Mouse (Mus musculus) neural tube, embryonic 10.5 days (tissue): ENCODE measurements around the gene Aldh1a7.
"Not testable (repeated sequence)": the region's sequence is repeated elsewhere in the genome, so short reads cannot be mapped to it uniquely, and the experiment has no call there.

Source experiments
- DNase-seq: peaks from one replicate; pipeline ENCODE4 v3.0.0-alpha.2; 2017; ENCODE audit warnings: low spot score; ENCODE audit errors: extremely low spot score

Aldh1a7 gene

DNA sequence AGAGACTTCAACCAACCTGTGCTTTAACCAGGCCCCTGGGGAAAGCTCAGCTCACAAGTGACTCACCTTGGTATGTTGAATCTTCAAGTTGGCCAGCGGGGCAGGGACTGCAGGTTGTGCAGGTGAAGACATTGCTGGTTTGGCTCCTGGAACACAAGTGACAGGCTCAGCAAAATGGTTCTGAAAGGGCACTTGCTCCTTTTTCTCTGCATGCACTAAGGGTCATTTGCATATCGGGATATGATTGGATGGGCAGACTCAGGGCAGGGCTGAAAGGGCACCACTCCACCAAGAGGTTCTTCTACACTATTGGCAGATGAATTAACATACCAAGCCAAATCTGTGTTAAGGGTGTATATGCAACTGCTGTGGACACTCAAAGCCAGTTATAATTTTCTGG, at the start of gene Aldh1a7:
Aldh1a7 (minus strand) TSS at position 182 of the 400 bp plus-strand sequence.
- peak; percentile 16 for DNase-seq

- no peak for DNase-seq
These were observed 48.3 kb upstream of the Aldh1a7 start for GRCm38 (mm10) chr19:20775681-20776080.

DNA sequence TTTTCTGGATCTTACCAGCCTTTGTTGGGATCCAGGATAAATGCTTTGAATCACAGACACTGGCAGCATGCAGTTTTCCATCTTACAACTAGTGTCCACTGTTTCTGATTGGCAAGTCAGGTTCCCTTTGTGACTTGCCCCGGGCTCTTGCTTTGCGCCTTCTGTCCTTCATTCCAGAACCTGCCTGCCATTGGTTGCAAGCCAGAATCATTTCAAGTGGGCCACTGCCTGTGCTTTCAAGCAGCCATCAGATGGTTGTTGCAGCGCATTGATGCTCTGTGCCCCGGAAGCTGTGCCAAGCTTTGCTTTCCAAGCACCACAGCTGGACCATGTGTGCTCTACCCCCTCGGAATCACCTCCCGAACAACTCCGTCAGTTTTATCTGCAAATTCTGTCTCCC, 46.6 kb upstream of the Aldh1a7 start:
- DNase-seq: no peak

DNA sequence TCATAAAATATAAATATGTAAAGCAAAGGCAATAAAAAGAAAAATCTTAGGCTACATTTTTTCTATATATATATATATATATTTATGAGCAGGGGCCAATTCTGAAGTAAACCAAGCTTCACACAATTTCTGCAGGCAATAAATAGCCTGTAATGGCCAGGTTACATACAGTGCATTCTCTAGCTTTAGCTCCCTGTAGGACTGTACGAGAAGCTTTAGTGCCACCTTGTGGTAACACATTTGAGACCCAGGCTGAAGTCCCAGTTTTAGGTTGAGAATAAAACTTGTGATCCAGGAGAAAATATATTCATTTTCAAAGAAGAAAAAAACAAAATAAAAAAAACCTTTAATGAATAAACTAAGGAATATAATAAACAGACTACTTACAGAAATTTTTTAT, 36.9 kb upstream of the Aldh1a7 start:
- no peak for DNase-seq

GRCm38 (mm10) chr19:20761675-20762426, 34.5 kb upstream of the Aldh1a7 start:
- DNase-seq: no peak

DNA sequence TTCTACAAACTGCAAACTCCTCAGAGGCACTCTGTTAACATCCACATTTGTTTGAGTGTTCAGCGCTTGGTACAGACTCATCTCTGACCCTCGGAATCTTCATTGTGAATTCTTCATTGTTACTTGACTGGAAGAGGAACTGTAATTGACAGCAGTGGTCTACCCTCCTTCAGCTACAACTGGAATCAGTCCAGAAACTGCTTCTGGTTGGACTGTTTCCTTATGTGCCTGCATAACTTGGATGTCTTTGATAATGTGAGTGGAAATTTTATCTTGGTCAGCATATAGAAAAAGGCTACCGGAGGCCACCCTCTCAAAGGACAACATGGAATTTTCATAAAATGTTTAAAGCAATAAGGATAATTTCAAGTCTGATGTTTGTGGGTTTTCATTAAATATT, 33.8 kb upstream of the Aldh1a7 start:
- DNase-seq: no peak

DNA sequence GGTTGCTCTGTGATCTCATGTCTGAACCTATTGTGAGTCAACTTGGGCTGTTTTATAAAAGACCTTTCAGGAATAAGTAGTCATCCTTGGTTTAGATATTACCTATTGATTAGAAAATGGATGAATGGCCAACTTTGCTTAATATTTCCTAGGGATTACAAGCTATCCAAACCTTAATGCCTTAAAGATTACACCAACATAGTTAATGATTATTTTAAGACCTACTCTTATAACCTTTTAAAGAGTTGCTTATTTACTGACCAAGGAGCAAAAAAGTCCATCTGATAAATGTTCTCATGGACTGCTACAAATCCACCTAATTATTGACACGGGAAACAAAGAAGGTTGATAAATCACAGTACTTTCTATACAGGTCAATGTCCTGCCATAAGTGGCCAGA, 17.3 kb upstream of the Aldh1a7 start:
- no peak for DNase-seq

GRCm38 (mm10) chr19:20728278-20728677, 916 bp upstream of the Aldh1a7 start:
- no peak for DNase-seq

DNA sequence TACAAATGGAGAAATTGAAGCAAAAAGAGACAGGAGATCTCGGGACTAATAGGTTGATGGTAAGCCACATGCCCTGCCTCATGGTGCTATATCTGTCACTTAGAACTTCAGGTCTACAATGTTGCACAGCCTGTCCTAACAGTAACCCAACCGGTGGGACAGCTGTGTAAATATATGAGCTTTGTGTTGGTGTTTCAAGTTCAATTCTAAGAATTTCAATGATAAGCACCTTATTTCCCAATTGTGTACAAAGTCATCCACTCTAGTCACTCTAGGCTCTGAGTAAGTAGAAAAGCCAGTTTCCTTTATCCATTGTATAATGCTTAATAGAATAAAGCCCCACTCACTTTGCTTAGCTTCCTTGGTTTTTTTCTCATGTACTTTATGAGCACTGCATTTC, 4.4 kb downstream of the Aldh1a7 start:
- no peak for DNase-seq

DNA sequence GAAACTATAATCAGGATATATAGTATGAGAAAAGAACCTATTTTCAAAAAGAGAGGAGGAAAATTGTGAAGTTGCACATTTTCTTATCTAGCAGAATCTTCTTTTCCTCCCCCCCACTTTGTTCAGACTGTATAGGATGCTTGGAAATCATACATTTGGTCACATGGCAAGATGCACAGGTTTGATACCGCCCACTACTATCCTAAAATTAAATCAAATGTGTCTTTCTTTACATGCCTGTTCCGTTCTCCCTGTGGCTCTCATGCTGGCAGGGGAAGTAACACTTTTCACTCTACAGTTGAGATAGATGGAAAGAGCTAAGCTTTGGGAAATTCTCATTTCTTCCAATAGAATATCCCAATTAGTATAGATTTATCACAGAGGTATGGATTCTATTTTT, 7.1 kb downstream of the Aldh1a7 start:
- no peak for DNase-seq

GRCm38 (mm10) chr19:20715617-20716016, 11.7 kb downstream of the Aldh1a7 start:
- DNase-seq: no peak

GRCm38 (mm10) chr19:20715093-20715492, 12.3 kb downstream of the Aldh1a7 start:
- no peak for DNase-seq

DNA sequence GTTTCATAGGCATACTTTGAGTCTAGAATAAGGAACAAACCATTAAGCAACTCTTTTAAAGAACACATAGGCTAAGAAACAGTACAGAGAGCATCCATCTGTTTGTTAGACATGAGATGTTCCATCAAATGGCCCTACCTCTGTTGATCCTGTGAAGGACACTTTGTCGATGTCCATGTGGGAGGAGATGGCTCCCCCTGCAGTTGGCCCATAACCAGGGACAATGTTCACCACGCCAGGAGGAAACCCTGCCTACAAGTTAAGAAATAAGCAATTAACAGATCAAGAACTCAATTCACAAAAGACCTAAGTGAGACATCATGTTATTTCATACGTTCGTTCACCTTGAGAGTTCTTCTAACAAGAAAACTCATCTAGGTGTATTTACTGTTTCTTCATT, 12.8 kb downstream of the Aldh1a7 start:
- DNase-seq: no peak

GRCm38 (mm10) chr19:20707159-20707558, 20.2 kb downstream of the Aldh1a7 start:
- DNase-seq: no peak

DNA sequence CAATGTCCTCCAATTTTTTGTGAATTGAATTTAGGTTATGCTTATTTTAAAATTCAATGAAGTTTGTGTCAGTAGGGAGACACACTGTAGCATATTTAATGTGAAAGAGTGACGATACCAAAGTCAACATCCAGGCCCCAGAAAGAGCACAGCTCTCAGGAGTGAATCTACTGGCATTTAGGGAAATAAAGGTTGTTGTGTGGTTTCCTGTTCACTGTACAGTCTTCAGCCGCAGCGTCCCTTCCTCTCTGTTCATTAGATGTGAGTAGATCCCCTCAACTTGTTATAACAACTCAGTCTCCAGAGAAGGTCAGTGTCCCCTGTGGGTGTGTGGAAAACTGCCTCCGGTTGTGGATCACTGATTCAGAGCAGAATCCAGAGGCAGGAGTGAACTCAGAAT, 20.6 kb downstream of the Aldh1a7 start:
- DNase-seq: no peak

- DNase-seq: no peak
These were observed 25.3 kb downstream of the Aldh1a7 start for GRCm38 (mm10) chr19:20702074-20702473.

DNA sequence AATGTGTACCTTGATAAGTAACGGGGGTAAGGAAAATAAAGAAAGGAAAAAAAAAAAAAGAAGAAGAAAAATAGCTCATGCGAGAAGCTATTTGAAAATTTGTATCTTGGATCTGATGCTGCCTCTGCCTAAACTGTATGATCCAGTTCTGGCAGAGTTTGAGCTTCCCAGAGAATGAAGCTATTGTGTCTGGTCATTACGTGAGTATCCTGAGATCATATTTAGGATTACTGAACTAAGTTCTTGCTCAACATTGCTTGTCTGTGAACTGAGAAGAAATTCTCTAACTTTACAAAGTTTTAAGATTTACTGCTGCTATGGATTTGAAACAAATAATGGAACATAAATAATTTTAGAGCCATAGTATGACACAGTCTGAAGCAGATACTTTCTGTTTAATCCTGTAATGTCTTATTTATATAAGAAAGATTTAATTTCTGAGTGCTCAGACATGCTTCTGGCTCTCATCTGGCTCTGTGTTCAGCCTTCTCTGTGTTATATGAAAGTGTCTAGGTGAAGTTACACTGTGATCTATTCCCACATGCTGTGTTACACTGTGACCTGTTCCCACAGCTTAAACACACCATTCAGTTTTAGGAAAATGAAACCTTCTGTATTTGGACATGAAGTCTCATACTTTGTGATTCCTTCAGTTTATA, 49.5 kb downstream of the Aldh1a7 start:
- no peak for DNase-seq

DNA sequence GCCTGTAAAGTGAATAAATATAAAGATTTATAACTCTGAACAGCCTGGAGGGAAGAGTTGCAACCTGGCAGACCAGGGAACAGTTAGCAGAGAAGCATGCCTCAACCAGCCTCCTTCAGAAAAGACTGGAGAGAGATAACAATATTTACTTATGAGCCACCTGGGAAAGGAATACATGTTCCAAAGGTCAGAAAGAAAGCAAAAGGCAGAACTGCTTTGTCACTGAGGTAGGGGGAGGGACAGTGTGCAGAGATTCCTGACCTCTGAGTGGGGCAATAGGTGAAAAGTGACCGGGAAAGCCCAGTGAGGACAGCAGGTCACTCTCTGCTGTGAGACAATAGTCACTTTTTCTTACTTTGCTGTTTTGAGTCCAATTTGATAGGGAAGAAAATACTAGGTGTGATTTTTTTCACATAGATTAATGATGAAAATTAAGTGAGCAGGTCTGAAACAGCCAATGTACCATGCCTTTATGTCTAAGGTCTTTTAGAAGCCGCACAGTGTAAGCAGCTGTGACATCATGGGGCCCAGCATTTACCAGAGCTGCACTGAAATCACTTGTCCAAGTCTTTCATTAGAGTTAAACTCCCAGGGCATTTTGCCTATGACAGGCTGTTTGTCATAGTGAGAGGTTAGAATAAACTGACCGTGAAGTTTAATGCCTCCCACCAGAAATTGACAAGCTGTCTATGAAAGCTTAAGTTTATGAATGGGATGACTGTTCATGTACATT, 73.1 kb downstream of the Aldh1a7 start:
- no peak for DNase-seq

DNA sequence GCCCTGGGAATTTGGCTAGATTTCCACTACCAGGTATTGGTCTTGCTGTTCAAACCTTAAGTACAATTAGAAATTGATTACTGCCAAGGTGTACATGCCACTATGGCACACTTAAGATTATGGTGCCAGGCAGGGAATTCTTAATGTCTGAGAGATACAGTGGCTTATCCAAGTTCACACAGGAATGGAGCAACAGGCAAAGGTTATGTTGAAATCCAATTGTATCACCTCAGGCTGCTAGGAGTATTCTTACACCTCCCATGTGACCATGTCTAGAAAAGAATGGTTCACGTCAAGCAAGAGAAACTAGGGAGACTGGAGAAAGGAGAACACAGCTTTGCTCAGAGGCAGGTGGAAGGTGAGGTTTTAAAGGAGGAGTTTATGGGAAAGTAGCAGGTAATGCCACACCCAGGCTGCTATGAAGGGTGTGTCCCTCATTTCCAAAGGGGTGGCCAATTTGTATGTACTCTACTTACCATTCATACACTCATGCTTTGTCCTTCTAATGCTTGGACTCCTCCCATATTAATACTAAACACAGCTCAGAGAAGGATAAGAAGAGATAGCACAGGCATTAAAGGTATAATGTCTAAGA, 74.2 kb downstream of the Aldh1a7 start:
- DNase-seq: no peak

DNA sequence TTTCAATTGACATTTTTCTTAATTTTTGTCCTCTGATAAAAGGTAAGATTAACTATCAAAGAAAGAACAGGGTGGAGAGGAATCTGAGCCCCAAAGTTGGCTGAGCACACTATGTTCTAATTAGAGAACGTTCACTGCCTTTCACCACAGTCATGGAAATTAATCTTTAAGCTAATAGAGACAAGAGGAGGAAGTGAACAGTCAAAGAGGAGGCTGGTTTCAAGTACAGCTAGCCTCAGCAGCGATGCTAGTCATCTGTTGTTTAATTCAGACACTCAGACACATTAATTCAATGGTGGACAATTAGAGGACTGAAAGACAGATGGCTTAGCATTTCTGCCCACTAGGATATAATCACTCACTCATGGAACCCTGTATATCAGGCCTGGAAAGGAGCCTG, 77.4 kb downstream of the Aldh1a7 start:
- DNase-seq: no peak

GRCm38 (mm10) chr19:20647496-20647895, 79.9 kb downstream of the Aldh1a7 start:
- not testable (repeated sequence) for DNase-seq

- no peak for DNase-seq
These were observed 83.0 kb downstream of the Aldh1a7 start for GRCm38 (mm10) chr19:20644346-20644745.
